Mouse (Mus musculus) brain, embryonic 14.5 days (tissue): ENCODE data around the gene Spo11.

Experiments
- CTCF ChIP-seq: fragments of 200-500 bp; IDR thresholded peaks from 2 replicates; pipeline ENCODE4 v1.5.1; 2012; ENCODE audit warnings: inconsistent platforms, mild to moderate bottlenecking, moderate library complexity, borderline replicate concordance; ENCODE audit not compliant: insufficient read depth, insufficient read length; ENCODE audit errors: extremely low read depth
- POLR2A ChIP-seq: fragments of 200-500 bp; IDR thresholded peaks from 2 replicates; pipeline ENCODE4 v1.6.1; 2012; ENCODE audit warnings: mild to moderate bottlenecking, inconsistent platforms, borderline replicate concordance; ENCODE audit not compliant: poor library complexity, insufficient read depth, insufficient read length, severe bottlenecking; ENCODE audit errors: extremely low read depth

- TF ChIP-seq CTCF: no peak
- TF ChIP-seq POLR2A: no peak
Observed at GRCm38 (mm10) chr2:173027169-173027823, 49.8 kb downstream of the Spo11 start.
